Mouse (Mus musculus) left cerebral cortex, postnatal 36 days (tissue): ENCODE results near the gene Abat. TPM values are rescaled to one million over a fixed set of nuclear protein-coding genes. Genes with fewer than 3 reads are reported as not detected.

Experiments
- DNase-seq, 2 experiments: peaks; one replicate each; pipeline ENCODE4 v3.0.0; 2021 to 2022; ENCODE audit warnings: low spot score in 2 of 2, mixed read lengths in 1 of 2
- intact Hi-C: fragments of 180-260 bp; cut with DNase I; formaldehyde crosslinking; loops from one replicate; pipeline ENCODE4 v1.15.1; 2025
- microRNA-seq: library from miRNA; unstranded; fragments of <30 nt; microRNA quantifications from one replicate; pipeline ENCODE4 v1.2.0, GENCODE M21; 2022
- total RNA-seq, 2 experiments: library from RNA; stranded (reverse); gene quantifications; 2 replicates each; pipeline ENCODE4 v1.2.3; 2021

Gene Abat
- total RNA-seq, 2 experiments from 2014 or later: 155 to 158 TPM

DNA sequence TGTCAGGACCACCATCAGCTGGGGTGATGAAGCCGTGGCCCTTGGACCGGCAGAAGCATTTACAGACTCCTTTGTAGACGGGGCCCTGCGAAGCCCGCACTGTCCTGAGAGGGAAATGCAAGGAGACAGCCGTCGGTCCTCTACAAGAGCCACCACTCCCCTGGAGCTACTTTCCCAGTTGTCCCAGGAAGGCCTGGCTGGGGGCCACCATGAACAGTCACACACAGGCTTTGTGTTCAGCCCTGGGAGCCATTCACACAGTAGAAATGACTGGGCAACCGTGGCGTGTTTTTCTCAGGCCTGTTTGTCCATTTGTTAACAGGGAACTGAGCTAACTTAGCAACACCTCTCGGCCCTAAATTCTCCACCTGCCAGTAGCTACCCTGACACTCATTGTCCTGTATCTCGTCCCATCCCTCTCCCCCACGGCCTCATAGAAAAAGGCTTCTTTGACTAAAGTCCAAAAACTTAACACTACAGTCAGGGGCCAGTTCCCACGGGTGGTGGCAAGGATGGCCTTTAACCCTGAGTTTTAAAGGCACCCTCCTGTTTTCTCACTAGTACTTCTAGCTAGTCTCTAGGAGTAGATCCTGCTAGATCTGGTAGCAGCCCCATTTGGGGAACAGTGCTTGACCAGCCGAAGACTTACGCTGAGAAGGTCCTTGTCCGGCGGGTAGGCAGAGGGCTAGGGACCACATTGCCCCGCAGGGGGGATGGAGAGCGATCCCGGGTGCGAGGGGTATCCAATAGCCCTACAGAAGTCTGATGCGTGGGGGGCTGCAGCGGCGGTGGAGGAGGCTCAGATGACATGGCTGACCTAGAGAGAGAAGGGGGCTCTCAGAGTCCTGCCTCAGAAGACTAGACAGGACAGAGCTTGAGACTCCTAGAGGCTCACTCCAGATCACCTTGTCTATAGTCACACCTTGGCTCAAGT is 150.6 kb downstream of the Abat start:
- DNase-seq: no peak
- intact Hi-C loops: no loop called here

DNA sequence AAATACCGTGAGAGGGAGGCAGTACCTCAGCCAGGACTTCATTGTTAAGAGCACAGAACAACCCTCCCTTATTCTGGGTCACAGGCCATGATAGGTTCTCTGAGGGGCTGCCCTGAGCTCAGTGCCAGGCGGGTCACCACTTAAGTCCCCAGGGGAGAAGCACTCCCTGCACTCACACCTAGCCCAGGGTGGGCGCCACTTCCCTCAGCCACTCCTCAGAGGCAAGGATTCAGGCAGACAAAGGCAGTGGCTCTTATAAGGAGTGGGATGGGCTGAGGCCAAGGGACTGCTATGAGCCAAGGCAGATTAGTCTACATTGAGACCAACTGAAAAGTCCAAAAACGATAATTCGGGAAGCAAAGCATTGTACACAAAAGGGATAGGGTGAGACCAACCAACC is 152.1 kb downstream of the Abat start:
- intact Hi-C loops: no loop called here
- DNase-seq: no peak

DNA sequence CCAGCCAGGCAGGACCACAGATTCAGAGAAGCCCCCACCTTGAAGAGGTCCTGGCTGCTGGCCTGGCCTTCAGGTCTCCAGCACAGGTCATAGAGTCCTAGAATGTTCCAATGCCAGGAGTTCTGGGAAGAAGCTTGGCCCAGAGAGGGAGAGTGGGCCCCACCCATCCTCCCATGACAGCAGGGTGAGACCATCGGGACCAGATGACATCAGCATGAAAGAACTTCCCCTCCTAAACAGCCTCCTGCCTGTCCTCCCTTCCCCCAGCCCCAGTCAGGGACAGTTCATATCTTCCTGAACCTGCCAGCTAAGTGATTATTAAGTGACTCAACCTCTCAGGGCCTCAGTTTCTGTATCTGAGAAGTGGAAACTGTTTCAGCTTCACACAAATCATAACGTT is 153.2 kb downstream of the Abat start:
- intact Hi-C loops: no loop called here
- DNase-seq: no peak

DNA sequence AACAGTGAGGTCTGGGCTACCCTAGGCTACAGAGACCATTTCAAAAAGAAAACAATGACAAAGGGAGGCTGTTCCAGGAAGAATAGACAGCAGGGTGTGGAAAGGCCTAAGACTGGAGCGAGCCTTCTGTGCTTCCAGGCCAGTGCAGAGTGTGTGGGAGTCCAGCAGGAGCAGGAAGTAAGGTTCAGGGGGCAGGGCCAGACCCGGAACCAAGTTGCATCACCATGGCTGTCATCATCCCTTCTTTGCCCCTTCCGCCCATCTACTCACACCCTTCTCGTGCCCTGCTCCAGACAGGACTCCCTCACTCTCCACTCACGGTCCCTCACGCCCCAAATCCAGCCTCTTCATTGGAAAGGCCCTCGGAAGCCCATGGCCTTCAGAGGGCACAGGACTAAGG is 154.0 kb downstream of the Abat start:
- DNase-seq: no peak
- intact Hi-C loops: no loop called here

DNA sequence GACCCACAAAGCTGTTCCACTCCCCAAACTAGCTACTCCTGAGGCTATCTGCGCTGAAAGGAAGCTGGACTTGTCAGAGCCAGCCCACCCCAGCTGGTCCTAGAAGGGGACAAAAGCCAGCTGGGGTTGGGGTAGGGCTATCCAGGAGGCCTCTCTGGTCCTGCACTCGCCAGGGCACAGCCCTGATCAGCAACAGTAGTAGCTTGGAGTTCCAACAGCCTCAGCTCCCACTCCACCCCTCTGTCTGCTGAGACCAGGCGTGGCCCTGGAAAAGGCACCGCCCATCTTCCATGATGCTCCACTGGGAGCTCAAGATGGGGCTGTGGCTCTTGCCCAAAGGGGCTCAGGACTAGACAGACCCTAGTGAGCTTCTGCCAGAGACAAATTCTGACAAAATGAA is 154.6 kb downstream of the Abat start:
- DNase-seq: no peak
- intact Hi-C loops: no loop called here

DNA sequence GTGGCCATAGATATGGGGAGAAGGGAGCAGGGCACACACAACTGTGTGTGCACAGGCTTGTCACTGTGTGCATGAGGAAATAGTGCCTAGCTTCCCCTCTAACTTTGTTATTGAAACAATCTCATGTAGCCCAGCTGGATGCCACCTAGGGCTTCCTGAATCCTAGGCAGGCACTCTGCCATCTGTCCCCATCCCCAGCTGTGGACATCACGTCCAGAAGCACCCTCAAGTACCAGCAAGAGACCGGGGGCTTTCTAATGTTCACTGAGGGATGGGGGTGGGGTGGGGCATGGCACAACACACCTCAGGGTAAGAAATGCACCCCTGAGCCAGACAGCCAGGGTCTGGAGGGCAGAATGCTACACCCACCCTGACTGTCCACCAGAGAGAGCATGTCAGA is 155.2 kb downstream of the Abat start:
- intact Hi-C loops: no loop called here
- DNase-seq: no peak

DNA sequence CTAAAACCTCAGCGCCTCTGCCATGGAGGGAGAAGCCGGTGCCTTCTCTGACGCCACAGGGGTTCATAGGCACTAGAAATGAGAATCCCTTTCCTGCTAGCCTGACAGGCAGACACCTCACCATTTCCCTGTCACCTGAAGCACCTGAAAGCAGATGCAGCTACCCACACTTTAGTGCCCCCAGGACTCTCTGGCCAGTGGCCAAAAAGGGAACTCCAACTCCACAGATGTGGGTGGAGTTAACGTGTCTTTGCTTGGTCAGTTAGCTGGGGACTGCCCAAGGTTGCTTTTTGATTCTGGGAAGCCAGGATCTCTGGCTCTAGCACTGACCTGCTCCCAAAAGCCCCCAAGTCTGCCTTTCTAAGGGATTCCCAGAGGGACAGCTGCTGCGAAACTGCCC is 156.2 kb downstream of the Abat start:
- intact Hi-C loops: no loop called here
- DNase-seq: no peak

DNA sequence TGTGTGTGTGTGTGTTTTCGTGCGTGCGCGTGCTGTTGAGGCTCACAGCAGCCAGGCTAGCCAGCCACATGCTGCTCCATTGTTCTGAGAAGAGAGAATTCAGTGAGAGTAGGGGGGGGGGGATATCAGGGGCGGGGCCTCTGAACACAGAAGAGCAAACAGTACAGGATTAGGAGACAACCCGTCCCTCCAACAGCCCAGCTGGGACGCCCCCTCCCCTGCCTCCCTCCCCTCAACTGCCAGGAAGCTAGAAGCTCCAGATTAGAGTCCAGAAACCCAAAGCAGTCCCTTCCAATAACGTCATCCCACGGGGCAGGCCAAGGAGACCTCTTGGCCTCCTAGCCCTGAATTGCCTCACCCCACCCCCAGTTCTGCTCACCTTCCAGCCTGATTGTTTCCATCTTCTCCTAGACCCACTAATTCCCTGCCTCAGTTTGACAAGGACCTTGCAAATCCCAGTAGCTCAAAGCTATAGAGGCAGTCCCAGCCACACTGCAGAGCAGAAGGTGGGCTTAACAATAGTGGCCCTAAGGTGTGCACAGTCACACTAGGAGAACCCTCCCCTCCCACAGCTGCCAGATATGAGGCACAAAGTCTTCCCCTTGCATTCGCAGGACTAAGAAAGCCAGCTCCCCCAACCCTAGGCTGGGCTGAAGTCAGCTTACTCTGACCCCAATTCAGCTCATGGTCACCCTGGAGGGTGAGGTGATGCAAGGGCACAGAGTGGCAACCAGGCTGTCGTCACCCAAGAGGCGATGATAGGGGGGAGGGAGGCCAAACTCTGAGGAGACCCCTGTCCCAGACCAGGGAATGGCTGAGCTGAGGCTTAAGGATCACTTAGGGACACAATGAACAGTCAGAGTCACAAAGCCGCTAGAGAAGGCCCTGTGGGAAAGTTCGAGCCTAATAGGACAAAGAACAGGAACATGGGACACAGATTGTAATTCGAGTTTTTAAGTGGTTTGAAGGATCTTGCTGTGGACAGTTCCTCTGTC is 157.1 kb downstream of the Abat start:
- intact Hi-C loops: loop anchor here (5.0 kb wide), 1 partner anchor 33 kb away; the partner anchor contains the start of genes Pmm2 and Tmem186
- no peak for DNase-seq

Small RNA genes lying within 50 kb of the gene (microRNA-seq; reads per million reads assigned to microRNA genes)
- not detected for gene Gm22137

Other genes with a start within 250 kb of the Abat start
- 1 to 10 TPM; 1.5 to 1.8 TPM for gene Tmem114, start 88.3 kb upstream of the Abat start, total RNA-seq
- gene Mettl22, start 42.6 kb upstream of the Abat start, total RNA-seq: 10 to 100 TPM; 26.4 to 27.9 TPM
- 10 to 100 TPM; 24.3 to 50.5 TPM for gene Pmm2, start 124.2 kb downstream of the Abat start, total RNA-seq
- 10 to 100 TPM; 12.0 to 13.4 TPM for gene Tmem186, start 124.3 kb downstream of the Abat start, total RNA-seq
- 10 to 100 TPM; 15.6 to 20.2 TPM for gene Carhsp1, start 158.7 kb downstream of the Abat start, total RNA-seq
- not detected for gene Gm5767, start 167.3 kb downstream of the Abat start, total RNA-seq